Mouse (Mus musculus) myocyte (in vitro differentiated cells): ENCODE results near the gene Slc12a7. TPM values are rescaled to one million over a fixed set of nuclear protein-coding genes. Genes with fewer than 3 reads are reported as not detected.

Source experiments
- H3K27me3 ChIP-seq: one replicate; pipeline ENCODE4 v1.6.1; 2011; ENCODE audit not compliant: control insufficient read depth, insufficient read depth, insufficient read length
- H3K36me3 ChIP-seq: one replicate; pipeline ENCODE4 v1.6.1; 2011; ENCODE audit not compliant: control insufficient read depth, insufficient read depth
- H3K4me2 ChIP-seq: one replicate; pipeline ENCODE4 v1.6.1; 2011; ENCODE audit warnings: low read depth, control low read depth
- H3K4me3 ChIP-seq: one replicate; pipeline ENCODE4 v1.5.1; 2011; ENCODE audit warnings: mild to moderate bottlenecking, control low read depth, moderate library complexity
- H3K79me2 ChIP-seq: one replicate; pipeline ENCODE4 v1.6.1; 2011; ENCODE audit not compliant: control insufficient read depth, insufficient read depth
- H3ac ChIP-seq: one replicate; pipeline ENCODE4 v1.6.1; 2011; ENCODE audit not compliant: control insufficient read depth, insufficient read length
- CEBPB ChIP-seq: IDR thresholded peaks from 2 replicates; pipeline ENCODE4 v1.6.1; 2011; ENCODE audit warnings: mild to moderate bottlenecking, moderate library complexity; ENCODE audit not compliant: poor library complexity, insufficient read depth, severe bottlenecking
- E2F4 ChIP-seq: IDR thresholded peaks from one replicate; pipeline ENCODE4 v1.6.1; 2011; ENCODE audit warnings: mild to moderate bottlenecking, control low read depth, moderate library complexity; ENCODE audit not compliant: insufficient read depth
- MAX ChIP-seq: IDR thresholded peaks from one replicate; pipeline ENCODE4 v1.6.1; 2011; ENCODE audit warnings: low read depth, mild to moderate bottlenecking, control low read depth
- MYOD1 ChIP-seq, 3 experiments: IDR thresholded peaks; one replicate each; pipeline ENCODE4 v1.6.1; 2011; ENCODE audit warnings: control low read depth in 2 of 3, low read depth in 2 of 3, mild to moderate bottlenecking in 2 of 3, moderate library complexity in 1 of 3; ENCODE audit not compliant: insufficient read length in 2 of 3, control insufficient read depth in 1 of 3
- MYOG ChIP-seq, 3 experiments: IDR thresholded peaks; one replicate each; pipeline ENCODE4 v1.6.1; 2011; ENCODE audit warnings: control low read depth in 2 of 3, low read depth in 2 of 3, mild to moderate bottlenecking in 2 of 3; ENCODE audit not compliant: insufficient read length in 2 of 3, control insufficient read depth in 1 of 3, insufficient read depth in 1 of 3
- POLR2A ChIP-seq: IDR thresholded peaks from one replicate; pipeline ENCODE4 v1.6.1; 2011; ENCODE audit warnings: low read depth, mild to moderate bottlenecking, control low read depth, moderate library complexity; ENCODE audit not compliant: insufficient read length
- POLR2AphosphoS2 ChIP-seq: IDR thresholded peaks from one replicate; pipeline ENCODE4 v1.6.1; 2011; ENCODE audit warnings: low read depth, control low read depth; ENCODE audit not compliant: insufficient read length
- REST ChIP-seq: IDR thresholded peaks from one replicate; pipeline ENCODE4 v1.6.1; 2011; ENCODE audit warnings: mild to moderate bottlenecking, control low read depth, moderate library complexity; ENCODE audit not compliant: insufficient read depth, insufficient read length
- SRF ChIP-seq: IDR thresholded peaks from one replicate; pipeline ENCODE4 v1.6.1; 2011; ENCODE audit warnings: low read depth; ENCODE audit not compliant: control insufficient read depth, insufficient read length
- TCF12 ChIP-seq: IDR thresholded peaks from one replicate; pipeline ENCODE4 v1.6.1; 2011; ENCODE audit warnings: mild to moderate bottlenecking, control low read depth; ENCODE audit not compliant: poor library complexity, insufficient read depth, severe bottlenecking
- TCF3 ChIP-seq: IDR thresholded peaks from one replicate; pipeline ENCODE4 v1.6.1; 2011; ENCODE audit warnings: low read depth, control low read depth; ENCODE audit not compliant: insufficient read length
- USF1 ChIP-seq: IDR thresholded peaks from one replicate; pipeline ENCODE4 v1.6.1; 2011; ENCODE audit warnings: low read depth, mild to moderate bottlenecking, control low read depth, moderate library complexity
- polyA plus RNA-seq: library from polyadenylated mRNA; unstranded; fragments of >200 nt; fragmentation: generic; extraction: Trizol; gene quantifications from one replicate; pipeline ENCODE4 v1.2.1, GENCODE M21; 2012; ENCODE audit warnings: missing spikeins

The Slc12a7 gene
- polyA plus RNA-seq, 1 experiment = 25.7 TPM

DNA sequence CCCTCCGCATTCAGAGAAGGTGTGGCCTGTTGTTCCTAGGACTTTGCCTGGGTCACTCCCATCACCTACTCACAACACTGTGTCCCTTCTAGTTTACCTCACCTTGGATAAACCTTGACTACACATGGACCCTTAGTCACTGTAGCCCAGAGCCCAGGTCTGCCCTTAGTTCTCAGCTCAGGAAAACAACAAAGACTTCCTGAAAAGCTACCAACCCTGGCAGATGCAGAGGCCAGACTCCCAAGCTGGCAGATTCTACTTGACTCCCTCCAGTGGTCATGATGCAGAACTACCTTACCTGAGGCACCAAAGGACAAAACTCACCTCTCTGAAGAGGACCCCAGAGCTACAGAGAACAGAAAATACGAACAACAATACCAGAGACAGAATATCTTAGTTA lies 18.9 kb upstream of the Slc12a7 start:
- TF ChIP-seq TCF12 = no peak
- no peak for TF ChIP-seq SRF
- TF ChIP-seq E2F4 = no peak
- TF ChIP-seq USF1 = no peak
- TF ChIP-seq POLR2AphosphoS2 = no peak
- TF ChIP-seq TCF3 = no peak
- no peak for TF ChIP-seq MAX
- TF ChIP-seq MYOD1 (IDR thresholded peaks at IDR 0.05; ENCODE audit: control insufficient read depth in 1 of 3, insufficient read length in 2 of 3, low read depth in 2 of 3) = no peak
- TF ChIP-seq POLR2A = no peak
- no peak for TF ChIP-seq CEBPB
- no peak for TF ChIP-seq REST
- no peak for TF ChIP-seq MYOG (IDR thresholded peaks at IDR 0.05; ENCODE audit: control insufficient read depth in 1 of 3, insufficient read depth in 1 of 3, insufficient read length in 2 of 3, low read depth in 2 of 3)
- no peaks in the 10 kb centered on the region for H3K36me3 ChIP-seq
- no peaks in the 10 kb centered on the region for H3K79me2 ChIP-seq
- H3K4me3 ChIP-seq = no peak overlapping the region
- no peaks in the 10 kb centered on the region for H3K27me3 ChIP-seq
- no peak overlapping the region for H3K4me2 ChIP-seq
- H3ac ChIP-seq = no peak overlapping the region

DNA sequence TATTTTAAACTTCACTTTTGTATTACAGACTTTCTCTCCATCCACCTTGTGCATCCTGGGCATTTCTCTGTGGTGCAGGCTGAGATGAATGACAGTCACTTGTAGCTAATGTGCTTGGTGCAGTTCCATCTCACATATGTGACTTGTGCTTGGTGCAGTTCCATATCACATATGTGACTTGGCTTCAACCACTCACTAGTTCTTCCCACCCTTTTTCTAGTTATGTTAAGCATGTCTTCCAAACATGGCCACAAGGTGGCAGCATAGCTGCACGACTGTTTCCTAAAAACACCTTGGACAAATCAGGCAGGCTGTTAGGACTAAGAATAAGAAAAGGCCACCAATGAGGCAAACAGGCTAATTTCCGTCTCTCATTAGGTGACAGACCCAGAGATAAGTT lies 14.7 kb upstream of the Slc12a7 start:
- H3K4me3 ChIP-seq = no peak overlapping the region
- no peaks in the 10 kb centered on the region for H3K79me2 ChIP-seq
- TF ChIP-seq TCF3 = no peak
- no peak for TF ChIP-seq POLR2AphosphoS2
- TF ChIP-seq POLR2A = no peak
- TF ChIP-seq MYOD1 (IDR thresholded peaks at IDR 0.05; ENCODE audit: control insufficient read depth in 1 of 3, insufficient read length in 2 of 3, low read depth in 2 of 3) = no peak
- TF ChIP-seq MYOG (IDR thresholded peaks at IDR 0.05; ENCODE audit: control insufficient read depth in 1 of 3, insufficient read depth in 1 of 3, insufficient read length in 2 of 3, low read depth in 2 of 3) = no peak
- TF ChIP-seq REST = no peak
- no peak for TF ChIP-seq E2F4
- no peak for TF ChIP-seq CEBPB
- TF ChIP-seq SRF = no peak
- TF ChIP-seq TCF12 = no peak
- no peak for TF ChIP-seq USF1
- no peak for TF ChIP-seq MAX
- no peaks in the 10 kb centered on the region for H3K36me3 ChIP-seq
- no peak overlapping the region for H3K4me2 ChIP-seq
- H3ac ChIP-seq = no peak overlapping the region
- H3K27me3 ChIP-seq = no peaks in the 10 kb centered on the region

DNA sequence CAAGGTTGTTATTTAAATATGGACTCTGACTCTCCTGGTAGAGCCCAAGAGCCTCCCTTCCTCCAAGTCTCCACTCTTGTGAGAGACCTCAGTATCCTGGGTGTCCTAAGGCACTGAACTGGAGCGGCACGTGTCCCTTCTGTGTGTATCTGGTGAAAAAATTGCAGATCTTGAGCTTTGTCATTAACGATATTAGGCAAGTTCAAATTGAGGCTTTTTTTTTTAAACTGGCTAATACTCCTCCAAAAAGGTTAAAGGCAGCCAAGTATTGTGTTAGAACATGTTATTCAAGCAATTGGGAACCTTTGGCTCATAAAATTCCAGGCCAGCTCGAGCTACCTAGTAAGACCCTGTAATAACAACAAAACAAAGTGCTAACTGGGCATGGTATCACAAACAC lies 12.7 kb upstream of the Slc12a7 start:
- H3K4me2 ChIP-seq = no peak overlapping the region
- no peak overlapping the region for H3K4me3 ChIP-seq
- H3K27me3 ChIP-seq = no peaks in the 10 kb centered on the region
- no peak overlapping the region for H3ac ChIP-seq
- no peak for TF ChIP-seq TCF3
- no peak for TF ChIP-seq TCF12
- TF ChIP-seq USF1 = no peak
- no peak for TF ChIP-seq SRF
- no peak for TF ChIP-seq POLR2A
- no peak for TF ChIP-seq MYOD1 (IDR thresholded peaks at IDR 0.05; ENCODE audit: control insufficient read depth in 1 of 3, insufficient read length in 2 of 3, low read depth in 2 of 3)
- no peak for TF ChIP-seq MYOG (IDR thresholded peaks at IDR 0.05; ENCODE audit: control insufficient read depth in 1 of 3, insufficient read depth in 1 of 3, insufficient read length in 2 of 3, low read depth in 2 of 3)
- no peak for TF ChIP-seq CEBPB
- no peak for TF ChIP-seq POLR2AphosphoS2
- H3K79me2 ChIP-seq = no peaks in the 10 kb centered on the region
- H3K36me3 ChIP-seq = no peaks in the 10 kb centered on the region

DNA sequence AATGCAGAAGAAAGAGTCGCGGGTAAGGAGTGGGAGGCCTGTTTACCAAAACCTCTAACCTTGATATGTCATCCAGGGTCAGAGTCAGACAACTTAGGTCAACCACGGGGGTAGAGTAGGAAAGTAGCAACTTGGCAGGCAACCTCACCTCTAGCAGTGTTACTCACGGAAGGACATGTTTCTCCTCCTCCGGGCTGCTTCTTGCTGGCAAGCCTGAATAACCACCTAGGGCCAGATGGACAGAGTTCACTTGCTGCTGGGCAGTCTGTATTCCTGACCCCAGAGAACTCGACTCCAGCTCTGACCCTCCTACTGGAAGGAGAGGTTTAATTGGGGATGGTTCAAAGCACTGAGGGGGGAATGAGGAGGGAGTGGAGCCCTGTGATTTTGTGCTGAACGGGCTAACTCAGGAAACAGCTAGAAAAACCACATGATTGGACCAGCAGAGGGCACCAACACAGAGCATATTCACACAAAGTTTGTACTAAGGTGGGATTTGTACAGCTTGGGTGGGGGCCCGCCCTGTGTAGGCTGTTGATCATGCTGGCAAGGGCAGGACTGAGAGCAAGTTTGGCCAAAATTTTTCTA lies 9.7 kb upstream of the Slc12a7 start:
- H3K36me3 ChIP-seq = no peaks in the 10 kb centered on the region
- no peak overlapping the region for H3ac ChIP-seq
- no peak overlapping the region for H3K4me3 ChIP-seq
- no peaks in the 10 kb centered on the region for H3K79me2 ChIP-seq
- TF ChIP-seq SRF (no peak), E2F4 (no peak), CEBPB (peak; percentile 40; the same call in 1 of the 2 replicates)
- no peak overlapping the region for H3K4me2 ChIP-seq
- no peaks in the 10 kb centered on the region for H3K27me3 ChIP-seq

DNA sequence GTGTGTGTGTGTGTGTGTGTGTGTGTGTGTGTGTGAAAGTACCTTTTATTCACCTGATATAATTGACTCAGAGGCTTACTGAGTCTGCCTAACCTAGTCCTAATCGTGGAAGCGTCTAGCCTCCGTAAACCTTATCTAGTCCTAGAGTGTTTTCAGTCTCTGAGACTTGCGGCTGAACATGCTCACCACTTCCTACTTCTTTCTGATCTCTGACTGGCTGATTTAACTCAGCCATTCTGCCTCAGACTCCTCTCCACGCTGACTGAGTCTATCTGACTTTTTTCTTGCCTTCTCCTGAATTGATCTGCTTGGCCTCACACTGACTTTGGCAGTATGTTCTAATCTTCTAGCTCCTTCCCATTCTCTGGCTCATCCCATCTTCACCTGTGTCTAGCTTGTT lies 7.6 kb upstream of the Slc12a7 start:
- no peak for TF ChIP-seq REST
- TF ChIP-seq MYOG (IDR thresholded peaks at IDR 0.05; ENCODE audit: control insufficient read depth in 1 of 3, insufficient read depth in 1 of 3, insufficient read length in 2 of 3, low read depth in 2 of 3) = no peak
- no peak for TF ChIP-seq MAX
- no peak for TF ChIP-seq TCF12
- no peak for TF ChIP-seq TCF3
- TF ChIP-seq E2F4 = no peak
- TF ChIP-seq POLR2A = no peak
- no peak for TF ChIP-seq USF1
- no peak for TF ChIP-seq SRF
- no peak for TF ChIP-seq CEBPB
- TF ChIP-seq POLR2AphosphoS2 = no peak
- TF ChIP-seq MYOD1 (IDR thresholded peaks at IDR 0.05; ENCODE audit: control insufficient read depth in 1 of 3, insufficient read length in 2 of 3, low read depth in 2 of 3) = no peak
- no peaks in the 10 kb centered on the region for H3K79me2 ChIP-seq
- H3K4me3 ChIP-seq = no peak overlapping the region
- H3K36me3 ChIP-seq = no peaks in the 10 kb centered on the region
- H3K4me2 ChIP-seq = no peak overlapping the region
- H3K27me3 ChIP-seq = no peaks in the 10 kb centered on the region
- no peak overlapping the region for H3ac ChIP-seq
